Mouse (Mus musculus): ENCODE measurements around the gene Ccnl1.

DNA sequence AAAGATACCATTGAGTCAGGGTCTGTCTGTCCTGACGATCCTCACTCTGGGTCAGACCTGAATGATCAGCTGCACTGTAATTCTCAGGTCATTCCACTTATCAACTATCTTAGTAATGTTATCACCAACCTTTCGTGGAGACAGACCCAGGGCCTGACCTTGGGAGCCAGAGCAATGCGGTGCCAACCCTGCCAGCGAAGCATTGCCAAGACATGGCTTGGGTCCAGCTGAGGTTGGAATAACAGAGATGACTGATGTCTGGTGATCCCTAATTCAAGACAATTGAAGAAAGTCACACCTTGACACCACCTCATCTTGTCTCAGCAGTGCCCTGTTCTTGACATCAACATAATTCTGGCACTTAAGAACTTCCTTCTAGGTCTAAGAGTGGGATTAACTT lies 24.3 kb downstream of the Ccnl1 start:
- TF ChIP-seq CTCF (IDR thresholded peaks at IDR 0.05; ENCODE audit: low read depth, low read length) (no peak), POLR2A (IDR thresholded peaks at IDR 0.05; ENCODE audit: insufficient read depth, low read length) (no peak), EP300 (IDR thresholded peaks at IDR 0.05; ENCODE audit: insufficient read depth, low read depth, low read length) (no peak)
